Mouse (Mus musculus): ENCODE measurements at regions not wholly inside any gene's neighbourhood (a gene's known extent, or its start where the extent isn't known, plus 50 kb on each side); places are given as distances from the start of the nearest gene placed in this dataset.

DNA sequence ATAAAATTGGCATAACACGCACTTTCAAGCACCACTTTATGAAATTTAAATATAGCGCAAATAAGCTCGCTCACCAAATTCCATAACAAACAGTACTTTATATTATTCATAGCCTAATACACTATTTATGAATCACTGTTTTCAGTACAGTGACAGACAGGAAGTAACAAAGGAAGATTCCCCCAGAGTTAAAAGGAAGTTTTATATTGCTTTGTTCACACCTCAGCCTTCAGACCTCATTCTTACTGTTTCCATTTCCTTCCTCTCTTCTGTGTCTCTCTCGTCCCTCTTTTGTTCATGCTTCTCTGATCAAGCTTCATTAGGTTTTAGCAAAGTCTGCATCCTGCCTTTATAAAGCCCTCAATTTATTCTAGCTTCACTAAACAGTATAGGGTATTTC lies 1680.8 kb downstream of the Kcnt2 start:
- no peaks in the 10 kb centered on the region for H3K4me1 ChIP-seq (ENCODE audit: insufficient read depth, low read depth, low read length)
- WGBS, result 58% methylated on average over 4 of the region's 4 CpGs

DNA sequence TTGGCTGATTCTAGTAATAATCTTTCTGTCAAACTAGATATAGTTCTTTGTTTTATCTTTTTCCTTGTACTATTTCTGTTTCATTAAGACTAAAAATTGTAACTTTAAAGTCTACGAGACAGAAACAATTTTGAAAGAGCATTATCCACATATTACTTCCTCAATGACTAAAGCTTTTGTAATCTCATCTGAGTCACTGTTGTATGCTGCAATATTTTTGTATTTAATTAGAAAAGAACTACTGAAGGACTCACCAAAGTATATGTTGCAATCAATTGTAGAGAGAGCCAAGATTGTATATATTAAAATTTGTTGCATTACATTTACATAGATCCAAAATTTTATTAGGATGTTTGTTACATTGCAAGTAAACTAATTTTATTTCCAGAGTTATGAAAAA lies 1692.4 kb upstream of the B3galt2 start:
- H3K4me1 ChIP-seq (ENCODE audit: insufficient read depth, low read depth, low read length), result no peaks in the 10 kb centered on the region
- no peak overlapping the region for H3K9ac ChIP-seq (replicated peaks; ENCODE audit: low read depth)
- DNase-seq (ENCODE audit: low spot score), result peak; percentile 4
- H3K27ac ChIP-seq (ENCODE audit: low read length), result no peak overlapping the region
- H3K4me3 ChIP-seq (ENCODE audit: low read depth, low read length), result no peak overlapping the region
- no peak for TF ChIP-seq CTCF (IDR thresholded peaks at IDR 0.05)
- H3K27me3 ChIP-seq (replicated peaks; ENCODE audit: insufficient read depth, low read length), result no peaks in the 10 kb centered on the region
- WGBS, result 74% methylated on average over 1 of the region's 1 CpGs
- no peaks in the 10 kb centered on the region for H3K9me3 ChIP-seq (ENCODE audit: low read length)
- no peaks in the 10 kb centered on the region for H3K36me3 ChIP-seq (ENCODE audit: insufficient read depth, low read length)
- no peak for ATAC-seq
- H3K4me2 ChIP-seq (replicated peaks; ENCODE audit: low read depth, low read length), result no peak overlapping the region

More for the DNA sequence above, 1680.8 kb downstream of the Kcnt2 start:
- no peaks in the 10 kb centered on the region for H3K27me3 ChIP-seq (replicated peaks; ENCODE audit: insufficient read depth, low read length)
- DNase-seq (ENCODE audit: low spot score) (no peak), ATAC-seq (no peak)
- H3K9ac ChIP-seq (replicated peaks; ENCODE audit: low read depth), result no peak overlapping the region
- TF ChIP-seq CTCF (IDR thresholded peaks at IDR 0.05), result no peak
- TF ChIP-seq EP300 (IDR thresholded peaks at IDR 0.05), result no peak
- no peak overlapping the region for H3K4me3 ChIP-seq (ENCODE audit: low read depth, low read length)
- no peak overlapping the region for H3K27ac ChIP-seq (ENCODE audit: low read length)
- no peak overlapping the region for H3K4me2 ChIP-seq (replicated peaks; ENCODE audit: low read depth, low read length)
- H3K36me3 ChIP-seq (ENCODE audit: insufficient read depth, low read length), result no peaks in the 10 kb centered on the region
- no peaks in the 10 kb centered on the region for H3K9me3 ChIP-seq (ENCODE audit: low read length)

DNA sequence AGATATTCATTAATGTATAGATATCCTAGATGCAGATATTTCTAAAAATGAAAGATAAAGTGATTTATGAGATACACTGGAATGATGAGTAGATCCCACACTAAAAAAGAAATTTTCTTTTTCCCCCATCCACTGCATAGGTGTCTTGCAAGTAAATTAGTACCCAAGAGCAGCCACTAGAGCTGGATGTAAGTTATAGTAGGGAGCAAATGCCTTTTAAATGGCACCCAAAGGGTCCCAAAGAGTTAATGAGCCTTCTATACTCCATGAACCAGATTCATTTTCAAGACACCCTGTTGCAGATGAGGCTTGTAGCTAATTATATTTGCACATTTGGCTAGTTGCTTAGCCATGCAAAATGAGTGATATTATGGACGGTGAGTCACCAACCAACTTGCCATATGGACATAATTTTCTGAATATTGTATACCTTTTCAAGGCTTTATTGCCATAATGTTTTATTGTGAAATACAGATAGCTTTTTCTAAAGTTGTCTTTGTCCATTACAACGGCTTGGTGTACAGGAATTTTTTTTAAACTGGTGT lies 1686.1 kb upstream of the B3galt2 start:
- ATAC-seq, result no peak
- H3K4me3 ChIP-seq (ENCODE audit: low read depth, low read length), result no peak overlapping the region
- no peak overlapping the region for H3K4me2 ChIP-seq (replicated peaks; ENCODE audit: low read depth, low read length)
- H3K9ac ChIP-seq (replicated peaks; ENCODE audit: low read depth), result no peak overlapping the region
- no peak overlapping the region for H3K27ac ChIP-seq (ENCODE audit: low read length)
- DNase-seq (ENCODE audit: low spot score), result no peak
- no peaks in the 10 kb centered on the region for H3K36me3 ChIP-seq (ENCODE audit: insufficient read depth, low read length)
- H3K4me1 ChIP-seq (ENCODE audit: insufficient read depth, low read depth, low read length), result no peaks in the 10 kb centered on the region
- 83% methylated on average over 2 of the region's 2 CpGs for WGBS
- TF ChIP-seq EP300 (IDR thresholded peaks at IDR 0.05), result no peak
- no peak for TF ChIP-seq CTCF (IDR thresholded peaks at IDR 0.05)
- H3K9me3 ChIP-seq (ENCODE audit: low read length), result no peaks in the 10 kb centered on the region
- H3K27me3 ChIP-seq (replicated peaks; ENCODE audit: insufficient read depth, low read length), result no peaks in the 10 kb centered on the region

DNA sequence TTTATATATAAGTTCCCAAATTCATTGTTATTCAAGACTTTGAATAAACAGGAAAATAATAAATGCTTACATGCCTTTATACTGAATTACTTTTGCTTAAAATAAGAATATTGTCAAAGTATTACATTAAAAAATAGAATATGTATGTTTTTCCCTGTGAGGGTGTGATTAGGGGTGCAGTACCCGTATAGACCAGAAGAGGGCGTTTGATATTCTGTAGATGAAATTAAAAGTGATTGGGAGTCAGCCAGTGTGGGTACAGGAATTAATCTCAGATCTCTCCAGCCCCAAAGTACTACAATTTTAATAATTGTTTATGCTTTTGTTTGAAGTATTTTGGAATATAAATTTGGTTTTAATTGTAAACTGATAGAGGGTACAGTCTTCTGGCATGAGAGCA lies 1678.7 kb upstream of the B3galt2 start:
- DNase-seq (ENCODE audit: low spot score) (peak; percentile 4), ATAC-seq (no peak)
- H3K36me3 ChIP-seq (ENCODE audit: insufficient read depth, low read length), result no peaks in the 10 kb centered on the region
- WGBS, result 1% methylated on average over 2 of the region's 2 CpGs
- no peaks in the 10 kb centered on the region for H3K4me1 ChIP-seq (ENCODE audit: insufficient read depth, low read depth, low read length)
- no peaks in the 10 kb centered on the region for H3K27me3 ChIP-seq (replicated peaks; ENCODE audit: insufficient read depth, low read length)
- TF ChIP-seq CTCF (IDR thresholded peaks at IDR 0.05) (peak; percentile 60), EP300 (IDR thresholded peaks at IDR 0.05) (no peak)
- no peaks in the 10 kb centered on the region for H3K9me3 ChIP-seq (ENCODE audit: low read length)
- no peak overlapping the region for H3K4me3 ChIP-seq (ENCODE audit: low read depth, low read length)
- H3K27ac ChIP-seq (ENCODE audit: low read length), result no peak overlapping the region
- no peak overlapping the region for H3K9ac ChIP-seq (replicated peaks; ENCODE audit: low read depth)
- no peak overlapping the region for H3K4me2 ChIP-seq (replicated peaks; ENCODE audit: low read depth, low read length)

- Histone ChIP-seq H3K9me3 (ENCODE audit: low read length) (no peaks in the 10 kb centered on the region), H3K4me3 (ENCODE audit: low read depth, low read length) (no peak overlapping the region), H3K27me3 (replicated peaks; ENCODE audit: insufficient read depth, low read length) (no peaks in the 10 kb centered on the region), H3K4me1 (ENCODE audit: insufficient read depth, low read depth, low read length) (no peaks in the 10 kb centered on the region), H3K9ac (replicated peaks; ENCODE audit: low read depth) (no peak overlapping the region), H3K4me2 (replicated peaks; ENCODE audit: low read depth, low read length) (no peak overlapping the region), H3K27ac (ENCODE audit: low read length) (no peak overlapping the region), H3K36me3 (ENCODE audit: insufficient read depth, low read length) (no peaks in the 10 kb centered on the region)
- DNase-seq (ENCODE audit: low spot score) (no peak), ATAC-seq (no peak)
- TF ChIP-seq CTCF (IDR thresholded peaks at IDR 0.05), result no peak
- TF ChIP-seq EP300 (IDR thresholded peaks at IDR 0.05), result no peak
- WGBS, result 69% methylated on average over 5 of the region's 5 CpGs
Observed at GRCm38 (mm10) chr1:141968133-141968532, 1672.3 kb upstream of the B3galt2 start.

DNA sequence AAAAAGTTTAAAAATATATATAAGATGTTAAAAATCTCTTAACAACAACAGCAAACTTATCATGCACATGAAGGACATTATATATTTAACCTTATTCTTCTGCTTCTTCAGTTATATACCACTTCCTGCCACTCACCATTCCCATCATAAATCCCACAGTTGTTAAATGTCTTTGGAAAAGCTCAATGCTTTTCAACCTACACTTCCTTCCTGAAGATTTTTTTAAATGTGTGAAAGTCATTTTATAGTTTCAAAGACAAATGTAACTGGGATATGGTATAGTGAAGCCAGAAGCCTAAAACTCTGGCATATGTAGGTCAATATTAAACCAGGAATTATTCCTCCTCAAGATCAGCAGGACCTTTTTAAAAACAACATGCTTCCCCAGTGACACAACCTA lies 1666.1 kb upstream of the B3galt2 start:
- DNase-seq (ENCODE audit: low spot score), result no peak
- Histone ChIP-seq H3K9me3 (ENCODE audit: low read length) (no peaks in the 10 kb centered on the region), H3K4me1 (ENCODE audit: insufficient read depth, low read depth, low read length) (no peaks in the 10 kb centered on the region), H3K4me2 (replicated peaks; ENCODE audit: low read depth, low read length) (no peak overlapping the region), H3K4me3 (ENCODE audit: low read depth, low read length) (no peak overlapping the region), H3K36me3 (ENCODE audit: insufficient read depth, low read length) (no peaks in the 10 kb centered on the region), H3K27me3 (replicated peaks; ENCODE audit: insufficient read depth, low read length) (no peaks in the 10 kb centered on the region), H3K9ac (replicated peaks; ENCODE audit: low read depth) (no peak overlapping the region), H3K27ac (ENCODE audit: low read length) (no peak overlapping the region)
- no peak for ATAC-seq
- TF ChIP-seq EP300 (IDR thresholded peaks at IDR 0.05), result no peak
- TF ChIP-seq CTCF (IDR thresholded peaks at IDR 0.05), result no peak

- Histone ChIP-seq H3K4me3 (ENCODE audit: low read depth, low read length) (no peak overlapping the region), H3K9me3 (ENCODE audit: low read length) (no peaks in the 10 kb centered on the region), H3K27ac (ENCODE audit: low read length) (no peak overlapping the region), H3K9ac (replicated peaks; ENCODE audit: low read depth) (no peak overlapping the region), H3K36me3 (ENCODE audit: insufficient read depth, low read length) (no peaks in the 10 kb centered on the region), H3K27me3 (replicated peaks; ENCODE audit: insufficient read depth, low read length) (no peaks in the 10 kb centered on the region), H3K4me1 (ENCODE audit: insufficient read depth, low read depth, low read length) (no peaks in the 10 kb centered on the region), H3K4me2 (replicated peaks; ENCODE audit: low read depth, low read length) (no peak overlapping the region)
- TF ChIP-seq CTCF (IDR thresholded peaks at IDR 0.05), result no peak
- TF ChIP-seq EP300 (IDR thresholded peaks at IDR 0.05), result no peak
- DNase-seq (ENCODE audit: low spot score) (no peak), ATAC-seq (no peak)
Observed at GRCm38 (mm10) chr1:141999769-142000168, 1640.7 kb upstream of the B3galt2 start.
